Mouse (Mus musculus) liver, embryonic 15.5 days (tissue): ENCODE data around the gene Cse1l. TPM values are rescaled to one million over a fixed set of nuclear protein-coding genes. Genes with fewer than 3 reads are reported as not detected.

Experiments
- ATAC-seq: fragments of 200-750 bp; cut with Nextera tagmentation; 2 replicates; pipeline ENCODE4 v1.8.0; 2017; ENCODE audit warnings: moderate number of reproducible peaks, mild to moderate bottlenecking, moderate library complexity; ENCODE audit not compliant: insufficient read depth
- H3K27ac ChIP-seq: fragments of 300-500 bp; sonication (generic); replicated peaks from 2 replicates; pipeline ENCODE4 v1.5.1; 2015; ENCODE audit warnings: mild to moderate bottlenecking, inconsistent platforms
- H3K27me3 ChIP-seq: fragments of 300-500 bp; sonication (generic); 2 replicates; pipeline ENCODE4 v1.6.1; 2015; ENCODE audit warnings: mild to moderate bottlenecking, inconsistent platforms
- H3K36me3 ChIP-seq: fragments of 300-500 bp; sonication (generic); replicated peaks from 2 replicates; pipeline ENCODE4 v1.6.1; 2015; ENCODE audit warnings: moderate library complexity, mild to moderate bottlenecking, inconsistent platforms
- H3K4me1 ChIP-seq: fragments of 300-500 bp; sonication (generic); replicated peaks from 2 replicates; pipeline ENCODE4 v1.6.1; 2015; ENCODE audit warnings: inconsistent platforms
- H3K4me2 ChIP-seq: fragments of 300-500 bp; sonication (generic); 2 replicates; pipeline ENCODE4 v1.6.1; 2015; ENCODE audit warnings: moderate library complexity, mild to moderate bottlenecking, inconsistent platforms
- H3K4me3 ChIP-seq: fragments of 300-500 bp; sonication (generic); replicated peaks from 2 replicates; pipeline ENCODE4 v1.5.1; 2015; ENCODE audit warnings: mild to moderate bottlenecking, inconsistent platforms
- H3K9ac ChIP-seq: fragments of 300-500 bp; sonication (generic); 2 replicates; pipeline ENCODE4 v1.6.1; 2015; ENCODE audit warnings: moderate library complexity, mild to moderate bottlenecking, inconsistent platforms
- H3K9me3 ChIP-seq: fragments of 300-500 bp; sonication (generic); replicated peaks from 2 replicates; pipeline ENCODE4 v1.6.1; 2016; ENCODE audit warnings: inconsistent platforms
- WGBS: fragments of 180-500 bp; shearing (Covaris S2); methylation state at CpG from one replicate; pipeline ENCODE4 v1.1.7; 2015; ENCODE audit warnings: mixed read lengths; ENCODE audit not compliant: insufficient replicate concordance; 5-methylcytosine and 5-hydroxymethylcytosine counted together
- polyA plus RNA-seq: library from polyadenylated mRNA; unstranded; fragments of >200 nt; fragmentation: Nextera tagmentation; extraction: Ambion mirVana; gene quantifications from 2 replicates; pipeline ENCODE4 v1.2.1, GENCODE M21; 2015

Gene Cse1l
- polyA plus RNA-seq, 1 experiment from 2014 or later: 50.6 TPM

- no peak overlapping the region for H3K9ac ChIP-seq
- no peak for ATAC-seq
- H3K27ac ChIP-seq: no peak overlapping the region; the same call in 1 of the 2 replicates
- H3K36me3 ChIP-seq: peaks cover 55% of the 10 kb centered on the region
- H3K4me1 ChIP-seq: 0 out of 2 replicates have a peak, but pooled peaks cover 3% of the 10 kb centered on the region
- no peak overlapping the region for H3K4me3 ChIP-seq
- 87% methylated on average over 7 of the region's 7 CpGs for WGBS
- no peaks in the 10 kb centered on the region for H3K27me3 ChIP-seq
- no peaks in the 10 kb centered on the region for H3K9me3 ChIP-seq
- H3K4me2 ChIP-seq: no peak overlapping the region
Observed at GRCm38 (mm10) chr2:166885066-166885465, 20.8 kb upstream of the Cse1l start.

GRCm38 (mm10) chr2:166885619-166886018, 20.2 kb upstream of the Cse1l start:
- Histone ChIP-seq H3K27me3 (no peaks in the 10 kb centered on the region), H3K4me1 (0 out of 2 replicates have a peak, but pooled peaks cover 3% of the 10 kb centered on the region), H3K9ac (no peak overlapping the region), H3K36me3 (peaks cover 59% of the 10 kb centered on the region), H3K4me3 (no peak overlapping the region), H3K4me2 (no peak overlapping the region), H3K27ac (no peak overlapping the region), H3K9me3 (no peaks in the 10 kb centered on the region)
- no peak for ATAC-seq
- WGBS: 65% methylated on average over 10 of the region's 10 CpGs

- no peak for ATAC-seq
- Histone ChIP-seq H3K36me3 (peaks cover 58% of the 10 kb centered on the region), H3K9ac (no peak overlapping the region), H3K27me3 (no peaks in the 10 kb centered on the region), H3K4me2 (no peak overlapping the region), H3K27ac (no peak overlapping the region), H3K9me3 (no peaks in the 10 kb centered on the region), H3K4me1 (0 out of 2 replicates have a peak, but pooled peaks cover 3% of the 10 kb centered on the region), H3K4me3 (no peak overlapping the region)
- WGBS: 82% methylated on average over 3 of the region's 3 CpGs
Observed at GRCm38 (mm10) chr2:166886231-166886630, 19.6 kb upstream of the Cse1l start.

GRCm38 (mm10) chr2:166887816-166888215, 18.0 kb upstream of the Cse1l start:
- no peaks in the 10 kb centered on the region for H3K27me3 ChIP-seq
- 0 out of 2 replicates have a peak, but pooled peaks cover 3% of the 10 kb centered on the region for H3K4me1 ChIP-seq
- H3K4me2 ChIP-seq: no peak overlapping the region
- 49% methylated on average over 11 of the region's 11 CpGs for WGBS
- H3K36me3 ChIP-seq: peaks cover 60% of the 10 kb centered on the region
- H3K9me3 ChIP-seq: no peaks in the 10 kb centered on the region
- H3K27ac ChIP-seq: no peak overlapping the region
- no peak for ATAC-seq
- H3K4me3 ChIP-seq: no peak overlapping the region
- no peak overlapping the region for H3K9ac ChIP-seq

- Histone ChIP-seq H3K9me3 (no peaks in the 10 kb centered on the region), H3K27me3 (no peaks in the 10 kb centered on the region), H3K4me2 (no peak overlapping the region), H3K9ac (no peak overlapping the region), H3K4me1 (0 out of 2 replicates have a peak, but pooled peaks cover 3% of the 10 kb centered on the region), H3K36me3 (peaks cover 69% of the 10 kb centered on the region), H3K27ac (no peak overlapping the region), H3K4me3 (no peak overlapping the region)
- ATAC-seq: no peak
- WGBS: 79% methylated on average over 9 of the region's 9 CpGs
Observed at GRCm38 (mm10) chr2:166891366-166891880, 14.4 kb upstream of the Cse1l start.

- H3K27me3 ChIP-seq: no peaks in the 10 kb centered on the region
- 0 out of 2 replicates have a peak, but pooled peaks cover 3% of the 10 kb centered on the region for H3K4me1 ChIP-seq
- no peak overlapping the region for H3K9ac ChIP-seq
- no peak for ATAC-seq
- no peak overlapping the region for H3K4me3 ChIP-seq
- 85% methylated on average over 8 of the region's 8 CpGs for WGBS
- no peaks in the 10 kb centered on the region for H3K9me3 ChIP-seq
- peaks cover 69% of the 10 kb centered on the region for H3K36me3 ChIP-seq
- H3K27ac ChIP-seq: no peak overlapping the region
- H3K4me2 ChIP-seq: no peak overlapping the region
Observed at GRCm38 (mm10) chr2:166892158-166892680, 13.6 kb upstream of the Cse1l start.

GRCm38 (mm10) chr2:166893036-166893435, 12.8 kb upstream of the Cse1l start:
- Histone ChIP-seq H3K4me2 (no peak overlapping the region), H3K27ac (no peak overlapping the region), H3K36me3 (peaks cover 69% of the 10 kb centered on the region), H3K27me3 (no peaks in the 10 kb centered on the region), H3K4me1 (no peaks in the 10 kb centered on the region), H3K4me3 (no peak overlapping the region), H3K9me3 (no peaks in the 10 kb centered on the region), H3K9ac (no peak overlapping the region)
- 86% methylated on average over 5 of the region's 5 CpGs for WGBS
- ATAC-seq: no peak

GRCm38 (mm10) chr2:166896368-166896767, 9.5 kb upstream of the Cse1l start:
- Histone ChIP-seq H3K4me3 (no peak overlapping the region), H3K4me2 (no peak overlapping the region), H3K36me3 (peaks cover 46% of the 10 kb centered on the region), H3K27ac (no peak overlapping the region), H3K9me3 (no peaks in the 10 kb centered on the region), H3K9ac (no peak overlapping the region), H3K27me3 (no peaks in the 10 kb centered on the region), H3K4me1 (no peaks in the 10 kb centered on the region; the same call in 1 of the 2 replicates)
- 86% methylated on average over 13 of the region's 13 CpGs for WGBS
- ATAC-seq: no peak

GRCm38 (mm10) chr2:166896974-166897373, 8.9 kb upstream of the Cse1l start:
- ATAC-seq: no peak
- H3K36me3 ChIP-seq: peaks cover 40% of the 10 kb centered on the region
- no peak overlapping the region for H3K4me2 ChIP-seq
- H3K27me3 ChIP-seq: no peaks in the 10 kb centered on the region
- H3K9me3 ChIP-seq: no peaks in the 10 kb centered on the region
- H3K27ac ChIP-seq: no peak overlapping the region
- H3K4me3 ChIP-seq: no peak overlapping the region
- H3K9ac ChIP-seq: no peak overlapping the region
- no peaks in the 10 kb centered on the region; the same call in 1 of the 2 replicates for H3K4me1 ChIP-seq
- 84% methylated on average over 12 of the region's 12 CpGs for WGBS

- no peak overlapping the region for H3K4me2 ChIP-seq
- H3K27ac ChIP-seq: no peak overlapping the region
- H3K4me3 ChIP-seq: no peak overlapping the region
- no peaks in the 10 kb centered on the region for H3K27me3 ChIP-seq
- ATAC-seq: no peak
- H3K4me1 ChIP-seq: no peaks in the 10 kb centered on the region; the same call in 1 of the 2 replicates
- WGBS: 58% methylated on average over 2 of the region's 2 CpGs
- H3K9me3 ChIP-seq: no peaks in the 10 kb centered on the region
- H3K36me3 ChIP-seq: peaks cover 20% of the 10 kb centered on the region
- H3K9ac ChIP-seq: no peak overlapping the region
Observed at GRCm38 (mm10) chr2:166899161-166899560, 6.7 kb upstream of the Cse1l start.

GRCm38 (mm10) chr2:166899746-166900145, 6.1 kb upstream of the Cse1l start:
- Histone ChIP-seq H3K4me1 (no peaks in the 10 kb centered on the region; the same call in none of the 2 replicates), H3K4me2 (no peak overlapping the region), H3K4me3 (no peak overlapping the region), H3K36me3 (peaks cover 14% of the 10 kb centered on the region), H3K27me3 (no peaks in the 10 kb centered on the region), H3K9me3 (no peaks in the 10 kb centered on the region), H3K9ac (no peak overlapping the region), H3K27ac (no peak overlapping the region)
- no peak for ATAC-seq
- WGBS: 66% methylated on average over 3 of the region's 3 CpGs
